Mouse (Mus musculus) intestine, postnatal 0 days (tissue): ENCODE measurements around the gene Plekha5. TPM values are rescaled to one million over a fixed set of nuclear protein-coding genes. Genes with fewer than 3 reads are reported as not detected.
"Not testable (repeated sequence)": the region's sequence is repeated elsewhere in the genome, so short reads cannot be mapped to it uniquely, and the experiment has no call there.

Experiments used
- ATAC-seq: fragments of 200-750 bp; cut with Nextera tagmentation; 2 replicates; pipeline ENCODE4 v1.8.0; 2017; ENCODE audit warnings: mild to moderate bottlenecking, moderate TSS enrichment, moderate library complexity
- H3K27ac ChIP-seq: fragments of 300-500 bp; sonication (generic); 2 replicates; pipeline ENCODE4 v1.5.1; 2014; ENCODE audit warnings: mild to moderate bottlenecking, low read depth, low read length, moderate library complexity
- H3K27me3 ChIP-seq: fragments of 300-500 bp; sonication (generic); replicated peaks from 2 replicates; pipeline ENCODE4 v1.6.1; 2014; ENCODE audit warnings: low read length, mixed read lengths; ENCODE audit not compliant: control insufficient read depth, insufficient read depth
- H3K36me3 ChIP-seq: fragments of 300-500 bp; sonication (generic); 2 replicates; pipeline ENCODE4 v1.6.1; 2014; ENCODE audit warnings: mild to moderate bottlenecking, moderate library complexity; ENCODE audit not compliant: control insufficient read depth, insufficient read depth
- H3K4me1 ChIP-seq: fragments of 300-500 bp; sonication (generic); replicated peaks from 2 replicates; pipeline ENCODE4 v1.6.1; 2014; ENCODE audit warnings: antibody characterized with exemption, low read length, mixed read lengths; ENCODE audit not compliant: control insufficient read depth, insufficient read depth
- H3K4me2 ChIP-seq: fragments of 300-500 bp; sonication (generic); replicated peaks from 2 replicates; pipeline ENCODE4 v1.6.1; 2014; ENCODE audit warnings: low read depth, mild to moderate bottlenecking, moderate library complexity
- H3K4me3 ChIP-seq: fragments of 300-500 bp; sonication (generic); 2 replicates; pipeline ENCODE4 v1.5.1; 2014; ENCODE audit warnings: low read depth, low read length
- H3K9ac ChIP-seq: fragments of 300-500 bp; sonication (generic); 2 replicates; pipeline ENCODE4 v1.6.1; 2014; ENCODE audit warnings: mild to moderate bottlenecking, low read depth, low read length
- H3K9me3 ChIP-seq: fragments of 300-500 bp; sonication (generic); 2 replicates; pipeline ENCODE4 v1.6.1; 2016; ENCODE audit warnings: mixed run types; ENCODE audit not compliant: control insufficient read depth
- CTCF ChIP-seq: sonication (generic); IDR thresholded peaks from 2 replicates; pipeline ENCODE4 v1.5.1; 2016; ENCODE audit warnings: low read depth, mild to moderate bottlenecking, control low read depth, antibody characterized with exemption, moderate library complexity
- WGBS: fragments of 180-500 bp; shearing (Covaris S2); extraction: QIAGEN DNeasy Blood & Tissue Kit; methylation state at CpG from one replicate; pipeline ENCODE4 v1.1.7; 2014; 5-methylcytosine and 5-hydroxymethylcytosine counted together
- polyA plus RNA-seq: library from polyadenylated mRNA; unstranded; fragments of >200 nt; fragmentation: Nextera tagmentation; extraction: Ambion mirVana; gene quantifications from 2 replicates; pipeline ENCODE4 v1.2.1, GENCODE M21; 2015

Plekha5 gene
- polyA plus RNA-seq, 1 experiment from 2014 or later, result 18.0 TPM

DNA sequence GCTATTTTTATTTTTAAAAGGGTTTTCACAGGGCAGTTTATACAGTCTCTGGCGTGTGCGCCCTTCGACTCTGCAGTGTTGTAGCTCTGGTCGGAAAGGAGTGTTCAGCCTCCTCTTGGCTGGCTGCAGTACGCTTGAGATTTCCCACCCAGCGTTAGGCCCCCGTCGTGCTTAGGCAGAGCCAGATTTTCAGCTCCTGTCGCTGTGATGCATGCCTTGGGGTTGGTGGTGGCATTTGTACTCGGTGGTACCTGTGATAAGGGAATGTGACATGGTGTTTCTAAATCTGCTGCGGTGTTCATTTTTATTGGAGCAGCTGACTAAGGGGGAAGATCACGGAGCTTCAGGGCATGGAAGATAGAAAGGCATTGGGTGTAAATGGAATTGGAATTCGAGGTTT, 95.2 kb downstream of the Plekha5 start:
- H3K9me3 ChIP-seq, result no peaks in the 10 kb centered on the region
- H3K4me2 ChIP-seq, result no peak overlapping the region
- 73% methylated on average over 13 of the region's 13 CpGs for WGBS
- H3K9ac ChIP-seq, result no peak overlapping the region
- no peaks in the 10 kb centered on the region for H3K27me3 ChIP-seq
- H3K27ac ChIP-seq, result no peak overlapping the region
- TF ChIP-seq CTCF, result no peak
- no peaks in the 10 kb centered on the region for H3K36me3 ChIP-seq
- peaks cover 3% of the 10 kb centered on the region; the same call in 1 of the 2 replicates for H3K4me1 ChIP-seq
- H3K4me3 ChIP-seq, result no peak overlapping the region
- no peak for ATAC-seq

DNA sequence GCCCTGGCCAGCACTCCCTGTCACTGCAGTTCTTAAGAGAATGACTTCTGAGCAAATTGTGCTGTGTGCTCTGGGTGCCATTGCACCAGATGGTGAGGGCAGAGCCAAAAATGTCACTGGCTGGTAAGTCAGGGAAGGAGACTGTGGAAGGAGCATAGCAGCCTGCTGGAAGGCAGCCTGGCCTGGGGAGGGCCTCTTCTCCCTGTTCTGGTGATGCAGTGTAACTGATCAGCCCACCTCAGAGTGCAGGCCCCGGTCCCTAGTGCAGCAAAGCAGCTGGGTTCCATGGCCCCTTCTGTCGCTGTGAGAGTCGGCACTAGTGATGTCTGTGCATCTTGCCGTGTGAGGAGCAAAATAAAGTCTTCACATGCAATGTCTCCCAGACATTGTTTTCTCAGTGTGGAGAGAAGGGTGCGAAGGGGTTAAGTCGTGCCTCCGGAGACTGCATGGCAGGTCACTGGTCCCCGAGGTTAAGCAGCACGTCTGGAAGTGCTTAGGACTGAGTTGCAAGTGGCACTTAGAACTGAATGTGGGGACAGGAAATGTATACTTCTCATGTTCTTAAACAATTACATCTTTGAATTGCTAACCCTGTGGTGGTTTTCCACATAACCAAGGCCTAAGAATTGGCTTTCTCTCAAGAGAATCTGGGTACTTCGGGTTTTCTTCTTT, 95.8 kb downstream of the Plekha5 start:
- H3K36me3 ChIP-seq, result no peaks in the 10 kb centered on the region
- H3K4me3 ChIP-seq, result no peak overlapping the region
- ATAC-seq, result no peak
- TF ChIP-seq CTCF, result no peak
- no peaks in the 10 kb centered on the region for H3K27me3 ChIP-seq
- H3K4me1 ChIP-seq, result peaks cover 3% of the 10 kb centered on the region; the same call in 1 of the 2 replicates
- no peaks in the 10 kb centered on the region for H3K9me3 ChIP-seq
- no peak overlapping the region for H3K27ac ChIP-seq
- WGBS, result 56% methylated on average over 10 of the region's 10 CpGs
- no peak overlapping the region for H3K4me2 ChIP-seq
- H3K9ac ChIP-seq, result no peak overlapping the region

DNA sequence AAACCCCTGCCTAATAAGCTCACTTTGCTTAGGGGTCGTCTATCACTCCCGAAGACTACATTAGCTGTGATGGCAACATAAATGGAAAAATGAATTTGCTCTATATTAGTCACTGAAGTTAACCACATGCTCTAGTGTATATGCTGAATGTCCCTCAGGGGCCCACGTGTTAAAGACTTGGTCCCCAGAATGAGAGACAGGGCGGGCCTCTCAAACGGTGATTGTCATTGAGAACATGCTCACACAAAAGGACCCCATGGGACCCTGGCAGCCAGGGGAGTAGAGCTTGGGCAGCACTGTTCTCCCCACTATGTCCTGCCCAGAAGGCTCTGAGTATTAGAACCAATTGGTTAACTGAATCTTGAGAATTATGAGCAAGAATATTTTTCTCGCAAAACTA, 97.1 kb downstream of the Plekha5 start:
- no peak overlapping the region for H3K4me2 ChIP-seq
- H3K9ac ChIP-seq, result no peak overlapping the region
- H3K27me3 ChIP-seq, result no peaks in the 10 kb centered on the region
- no peak for ATAC-seq
- no peaks in the 10 kb centered on the region for H3K36me3 ChIP-seq
- no peak overlapping the region for H3K4me3 ChIP-seq
- H3K4me1 ChIP-seq, result no peaks in the 10 kb centered on the region
- no peak overlapping the region for H3K27ac ChIP-seq
- WGBS, result 72% methylated on average over 6 of the region's 6 CpGs
- H3K9me3 ChIP-seq, result no peaks in the 10 kb centered on the region
- no peak for TF ChIP-seq CTCF

DNA sequence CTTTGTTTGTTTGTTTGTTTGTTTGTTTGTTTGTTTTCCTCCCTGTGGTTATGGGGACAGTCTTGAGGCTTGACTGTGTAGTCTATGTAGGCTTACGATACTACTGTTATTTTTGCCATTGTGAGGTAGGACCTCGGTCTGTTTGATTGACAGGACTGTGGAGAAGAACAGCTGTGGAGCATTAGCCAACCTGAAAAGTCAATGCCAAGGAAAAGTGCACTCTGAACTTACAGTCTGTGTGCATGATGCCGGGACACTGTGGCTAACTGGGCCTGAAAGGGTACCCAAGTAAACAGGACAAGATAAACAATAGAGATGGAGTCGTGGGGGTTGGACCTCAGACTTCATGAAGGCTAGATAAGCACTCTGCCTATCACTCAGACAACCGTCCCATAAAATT, 98.0 kb downstream of the Plekha5 start:
- WGBS, result 62% methylated on average over 5 of the region's 5 CpGs

DNA sequence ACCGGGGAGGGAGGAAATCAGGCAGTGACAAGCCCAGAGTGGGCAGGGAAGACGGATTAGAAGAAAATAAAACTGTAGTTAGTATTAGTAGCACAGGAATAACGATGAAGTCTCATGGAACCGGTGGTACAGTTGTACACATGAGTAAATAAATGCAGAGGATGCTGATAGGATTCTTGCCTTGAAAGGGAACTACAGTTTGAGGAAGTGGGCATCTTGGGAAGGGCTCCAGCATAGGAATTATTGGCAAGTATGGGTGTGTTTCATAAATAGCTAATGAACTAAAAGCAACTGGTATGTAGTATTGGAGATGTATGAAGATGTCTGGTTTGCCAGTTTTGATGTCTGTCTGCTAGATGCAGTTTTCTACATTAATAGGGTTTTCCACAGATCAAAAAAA, 99.7 kb downstream of the Plekha5 start:
- H3K4me1 ChIP-seq, result no peaks in the 10 kb centered on the region
- no peak overlapping the region for H3K4me2 ChIP-seq
- H3K9ac ChIP-seq, result no peak overlapping the region
- H3K4me3 ChIP-seq, result no peak overlapping the region
- H3K27ac ChIP-seq, result no peak overlapping the region
- WGBS, result 79% methylated on average over 4 of the region's 4 CpGs
- no peak for ATAC-seq
- no peaks in the 10 kb centered on the region for H3K9me3 ChIP-seq
- H3K27me3 ChIP-seq, result no peaks in the 10 kb centered on the region
- no peak for TF ChIP-seq CTCF
- peaks cover 12% of the 10 kb centered on the region; the same call in 1 of the 2 replicates for H3K36me3 ChIP-seq

More for the DNA sequence above, 98.0 kb downstream of the Plekha5 start:
- H3K9me3 ChIP-seq, result no peaks in the 10 kb centered on the region
- no peak overlapping the region for H3K27ac ChIP-seq
- H3K9ac ChIP-seq, result no peak overlapping the region
- no peak overlapping the region for H3K4me2 ChIP-seq
- no peaks in the 10 kb centered on the region for H3K4me1 ChIP-seq
- no peak for ATAC-seq
- H3K4me3 ChIP-seq, result no peak overlapping the region
- no peaks in the 10 kb centered on the region for H3K27me3 ChIP-seq
- 0 out of 2 replicates have a peak, but pooled peaks cover 5% of the 10 kb centered on the region for H3K36me3 ChIP-seq
- TF ChIP-seq CTCF, result no peak

DNA sequence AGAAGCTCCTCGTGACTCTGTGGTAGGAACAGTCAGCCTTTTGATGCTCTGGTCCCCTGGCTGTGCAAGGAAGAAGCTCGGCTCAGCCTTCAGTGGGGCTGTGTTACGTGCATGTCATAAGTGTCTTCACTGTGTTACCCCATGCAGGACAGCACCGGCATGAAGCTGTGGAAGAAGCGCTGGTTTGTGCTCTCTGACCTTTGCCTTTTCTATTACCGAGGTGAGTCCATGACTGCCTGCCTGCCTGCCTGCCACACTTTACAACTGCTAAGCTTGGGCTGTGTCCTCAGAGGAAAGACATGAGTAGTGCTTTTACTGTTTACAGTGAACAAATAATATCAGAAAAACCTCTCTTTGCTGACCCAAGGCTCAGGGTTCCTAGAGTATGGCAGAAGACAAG, 104.6 kb downstream of the Plekha5 start:
- no peak for TF ChIP-seq CTCF
- Histone ChIP-seq H3K9me3 (no peaks in the 10 kb centered on the region), H3K36me3 (peaks cover 17% of the 10 kb centered on the region; the same call in 1 of the 2 replicates), H3K4me3 (no peak overlapping the region), H3K27me3 (no peaks in the 10 kb centered on the region), H3K9ac (no peak overlapping the region), H3K4me1 (no peaks in the 10 kb centered on the region), H3K4me2 (no peak overlapping the region), H3K27ac (no peak overlapping the region)
- 75% methylated on average over 6 of the region's 6 CpGs for WGBS
- ATAC-seq, result no peak

DNA sequence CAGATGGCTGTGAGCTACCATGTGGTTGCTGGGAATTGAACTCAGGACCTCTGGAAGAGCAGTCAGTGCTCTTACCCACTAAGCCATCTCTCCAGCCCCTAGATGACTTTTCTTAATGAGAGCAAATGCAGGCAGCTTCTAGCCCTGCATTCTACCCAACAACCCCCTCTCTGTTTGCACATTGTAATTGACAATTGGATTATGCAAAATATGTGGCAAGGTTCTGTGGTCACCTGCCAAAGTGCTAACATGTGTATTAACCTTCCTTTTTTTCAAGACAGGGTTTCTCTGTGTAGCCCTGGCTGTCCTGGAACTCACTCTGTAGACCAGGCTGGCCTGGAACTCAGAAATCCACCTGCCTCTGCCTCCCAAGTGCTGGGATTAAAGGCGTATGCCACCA, 109.0 kb downstream of the Plekha5 start:
- not testable (repeated sequence) for H3K27me3 ChIP-seq, ATAC-seq, H3K27ac ChIP-seq, H3K4me3 ChIP-seq, H3K4me2 ChIP-seq, H3K4me1 ChIP-seq, H3K9me3 ChIP-seq, H3K9ac ChIP-seq
- WGBS, result 96% methylated on average over 1 of the region's 1 CpGs
- H3K36me3 ChIP-seq, result peaks cover 25% of the 10 kb centered on the region
